Mouse (Mus musculus) cerebellum, adult 9-11 months (tissue): ENCODE data around the gene Itgbl1.

Experiments
- DNase-seq: peaks from one replicate; pipeline ENCODE4 v3.0.0; 2022

The Itgbl1 gene

DNA sequence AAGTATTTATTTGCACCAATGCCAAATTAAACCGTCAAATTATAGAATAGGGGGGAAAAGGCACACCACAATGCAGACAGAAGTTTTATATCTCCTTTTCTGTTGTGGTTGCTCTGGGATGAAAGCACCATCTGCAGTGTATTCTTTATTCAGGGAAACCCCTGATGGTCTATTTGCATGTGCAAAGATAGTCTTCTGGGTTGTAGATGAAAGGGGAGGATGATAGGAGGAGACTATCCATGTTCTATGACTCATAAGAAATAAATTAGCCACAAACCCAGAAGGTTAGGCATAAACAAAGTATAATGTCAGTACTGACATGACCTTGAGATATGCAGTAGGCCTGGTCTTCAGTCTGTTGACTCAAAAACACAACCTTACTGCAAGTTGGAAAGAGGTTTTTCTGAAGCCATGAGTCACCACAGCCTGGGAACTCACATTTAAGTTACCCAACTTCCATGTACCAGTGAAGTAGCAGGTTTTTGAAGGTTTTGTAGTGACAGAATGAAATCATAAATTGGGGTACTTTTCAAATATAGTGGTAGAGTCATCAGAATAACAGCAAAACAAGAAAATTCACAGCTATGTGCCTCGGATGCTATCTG, 330.9 kb downstream of the Itgbl1 start:
- no peak for DNase-seq
